Mouse (Mus musculus) hindbrain, embryonic 10.5 days (tissue): ENCODE data around the gene Fry. TPM values are rescaled to one million over a fixed set of nuclear protein-coding genes. Genes with fewer than 3 reads are reported as not detected.
A peak's percentile ranks its signal among the peaks of the same experiment; 100 is the strongest.

Experiments
- DNase-seq: peaks from one replicate; pipeline ENCODE4 v3.0.0-alpha.2; 2017; ENCODE audit warnings: low spot score
- H3K27ac ChIP-seq: fragments of 300-500 bp; sonication (generic); 2 replicates; pipeline ENCODE4 v1.5.1; 2016; ENCODE audit warnings: mild to moderate bottlenecking, moderate library complexity
- H3K27me3 ChIP-seq: fragments of 300-500 bp; sonication (generic); 2 replicates; pipeline ENCODE4 v1.6.1; 2016; ENCODE audit warnings: mild to moderate bottlenecking; ENCODE audit not compliant: poor library complexity, insufficient read depth, severe bottlenecking
- H3K36me3 ChIP-seq: fragments of 300-500 bp; sonication (generic); 2 replicates; pipeline ENCODE4 v1.6.1; 2016; ENCODE audit warnings: mild to moderate bottlenecking, moderate library complexity
- H3K4me1 ChIP-seq: fragments of 300-500 bp; sonication (generic); replicated peaks from 2 replicates; pipeline ENCODE4 v1.6.1; 2016; ENCODE audit warnings: mild to moderate bottlenecking
- H3K4me3 ChIP-seq: fragments of 300-500 bp; sonication (generic); 2 replicates; pipeline ENCODE4 v1.5.1; 2016; ENCODE audit warnings: mild to moderate bottlenecking, moderate library complexity
- H3K9me3 ChIP-seq: fragments of 300-500 bp; sonication (generic); 2 replicates; pipeline ENCODE4 v1.6.1; 2016; ENCODE audit warnings: mild to moderate bottlenecking, moderate library complexity
- WGBS: fragments of 180-500 bp; shearing (Covaris S2); methylation state at CpG from one replicate; pipeline ENCODE4 v1.1.7; 2016; 5-methylcytosine and 5-hydroxymethylcytosine counted together
- polyA plus RNA-seq: library from polyadenylated mRNA; unstranded; fragments of >200 nt; fragmentation: Nextera tagmentation; extraction: Ambion mirVana; gene quantifications from 2 replicates; pipeline ENCODE4 v1.2.1, GENCODE M21; 2016

The Fry gene
- polyA plus RNA-seq, result 4.9 and 12.5 TPM in 2 replicates

GRCm38 (mm10) chr5:150118455-150119241, at the start of gene Fry:
Fry (plus strand) TSS chr5:150118645.
- Histone ChIP-seq H3K4me1 (peaks cover 19% of the 10 kb centered on the region), H3K27me3 (peaks cover 29% of the 10 kb centered on the region), H3K4me3 (peak within 1 kb of the TSS; percentile 79), H3K9me3 (peaks cover 5% of the 10 kb centered on the region; the same call in 1 of the 2 replicates), H3K36me3 (no peaks in the 10 kb centered on the region), H3K27ac (peak within 1 kb of the TSS; percentile 87)
- under 1% methylated on average over 68 of the region's 68 CpGs for WGBS
- peak; percentile 87 for DNase-seq

GRCm38 (mm10) chr5:150070086-150070485, 48.4 kb upstream of the Fry start:
- Histone ChIP-seq H3K9me3 (no peaks in the 10 kb centered on the region), H3K36me3 (no peaks in the 10 kb centered on the region), H3K4me3 (no peak overlapping the region), H3K27ac (no peak overlapping the region), H3K27me3 (no peaks in the 10 kb centered on the region), H3K4me1 (no peaks in the 10 kb centered on the region; the same call in 1 of the 2 replicates)
- DNase-seq, result no peak
- 28% methylated on average over 10 of the region's 10 CpGs for WGBS

GRCm38 (mm10) chr5:150071738-150072137, 46.7 kb upstream of the Fry start:
- Histone ChIP-seq H3K4me3 (no peak overlapping the region), H3K36me3 (no peaks in the 10 kb centered on the region), H3K9me3 (no peaks in the 10 kb centered on the region), H3K4me1 (no peaks in the 10 kb centered on the region; the same call in 1 of the 2 replicates), H3K27me3 (no peaks in the 10 kb centered on the region), H3K27ac (no peak overlapping the region)
- DNase-seq, result no peak

GRCm38 (mm10) chr5:150079866-150080797, 38.3 kb upstream of the Fry start:
- Histone ChIP-seq H3K36me3 (no peaks in the 10 kb centered on the region), H3K4me1 (peaks cover 18% of the 10 kb centered on the region), H3K27ac (peak overlapping the region; percentile 84), H3K4me3 (peak overlapping the region; percentile 40), H3K9me3 (no peaks in the 10 kb centered on the region), H3K27me3 (no peaks in the 10 kb centered on the region)
- WGBS, result 13% methylated on average over 12 of the region's 12 CpGs
- peak; percentile 63 for DNase-seq

GRCm38 (mm10) chr5:150082696-150083095, 35.7 kb upstream of the Fry start:
- H3K27ac ChIP-seq, result no peak overlapping the region
- WGBS, result 90% methylated on average over 14 of the region's 14 CpGs
- H3K27me3 ChIP-seq, result no peaks in the 10 kb centered on the region
- no peak overlapping the region for H3K4me3 ChIP-seq
- no peaks in the 10 kb centered on the region for H3K9me3 ChIP-seq
- DNase-seq, result no peak
- peaks cover 18% of the 10 kb centered on the region for H3K4me1 ChIP-seq
- no peaks in the 10 kb centered on the region for H3K36me3 ChIP-seq

GRCm38 (mm10) chr5:150083190-150083589, 35.3 kb upstream of the Fry start:
- Histone ChIP-seq H3K27ac (no peak overlapping the region), H3K4me1 (peaks cover 18% of the 10 kb centered on the region), H3K27me3 (no peaks in the 10 kb centered on the region), H3K9me3 (no peaks in the 10 kb centered on the region), H3K4me3 (no peak overlapping the region), H3K36me3 (no peaks in the 10 kb centered on the region)
- DNase-seq, result no peak
- 65% methylated on average over 5 of the region's 5 CpGs for WGBS

GRCm38 (mm10) chr5:150097620-150098019, 20.8 kb upstream of the Fry start:
- Histone ChIP-seq H3K4me1 (0 out of 2 replicates have a peak, but pooled peaks cover 3% of the 10 kb centered on the region), H3K27ac (no peak overlapping the region), H3K9me3 (no peaks in the 10 kb centered on the region), H3K4me3 (no peak overlapping the region), H3K36me3 (no peaks in the 10 kb centered on the region), H3K27me3 (0 out of 2 replicates have a peak, but pooled peaks cover 6% of the 10 kb centered on the region)
- WGBS, result 9% methylated on average over 6 of the region's 6 CpGs
- peak; percentile 58 for DNase-seq

GRCm38 (mm10) chr5:150098754-150099153, 19.7 kb upstream of the Fry start:
- Histone ChIP-seq H3K27ac (no peak overlapping the region), H3K27me3 (0 out of 2 replicates have a peak, but pooled peaks cover 6% of the 10 kb centered on the region), H3K9me3 (no peaks in the 10 kb centered on the region), H3K4me3 (no peak overlapping the region), H3K4me1 (0 out of 2 replicates have a peak, but pooled peaks cover 3% of the 10 kb centered on the region), H3K36me3 (no peaks in the 10 kb centered on the region)
- WGBS, result 92% methylated on average over 12 of the region's 12 CpGs
- DNase-seq, result no peak

- DNase-seq, result no peak
- no peaks in the 10 kb centered on the region for H3K9me3 ChIP-seq
- no peak overlapping the region for H3K27ac ChIP-seq
- 0 out of 2 replicates have a peak, but pooled peaks cover 6% of the 10 kb centered on the region for H3K27me3 ChIP-seq
- H3K36me3 ChIP-seq, result no peaks in the 10 kb centered on the region
- H3K4me3 ChIP-seq, result no peak overlapping the region
- 89% methylated on average over 11 of the region's 11 CpGs for WGBS
- H3K4me1 ChIP-seq, result 0 out of 2 replicates have a peak, but pooled peaks cover 3% of the 10 kb centered on the region
Observed at GRCm38 (mm10) chr5:150101789-150102188, 16.7 kb upstream of the Fry start.

GRCm38 (mm10) chr5:150106358-150106757, 12.1 kb upstream of the Fry start:
- Histone ChIP-seq H3K27ac (no peak overlapping the region), H3K4me1 (no peaks in the 10 kb centered on the region), H3K36me3 (no peaks in the 10 kb centered on the region), H3K4me3 (no peak overlapping the region), H3K9me3 (no peaks in the 10 kb centered on the region), H3K27me3 (no peaks in the 10 kb centered on the region)
- WGBS, result 88% methylated on average over 7 of the region's 7 CpGs
- no peak for DNase-seq

GRCm38 (mm10) chr5:150111236-150111635, 7.2 kb upstream of the Fry start:
- 61% methylated on average over 8 of the region's 8 CpGs for WGBS
- Histone ChIP-seq H3K27ac (no peak overlapping the region), H3K27me3 (no peaks in the 10 kb centered on the region), H3K4me1 (peaks cover 13% of the 10 kb centered on the region), H3K9me3 (no peaks in the 10 kb centered on the region), H3K4me3 (no peak overlapping the region), H3K36me3 (no peaks in the 10 kb centered on the region)
- DNase-seq, result no peak

- Histone ChIP-seq H3K4me3 (no peak overlapping the region), H3K36me3 (no peaks in the 10 kb centered on the region), H3K4me1 (peaks cover 18% of the 10 kb centered on the region), H3K27me3 (peaks cover 9% of the 10 kb centered on the region; the same call in 1 of the 2 replicates), H3K27ac (no peak overlapping the region), H3K9me3 (peaks cover 5% of the 10 kb centered on the region; the same call in 1 of the 2 replicates)
- no peak for DNase-seq
- 79% methylated on average over 7 of the region's 7 CpGs for WGBS
Observed at GRCm38 (mm10) chr5:150114007-150114406, 4.4 kb upstream of the Fry start.
